Mouse (Mus musculus) testis, adult 2 months (tissue): ENCODE measurements at regions not wholly inside any gene's neighbourhood (a gene's known extent, or its start where the extent isn't known, plus 50 kb on each side); places are given as distances from the start of the nearest gene placed in this dataset.

Experiments
- CTCF ChIP-seq: fragments of 200-500 bp; IDR thresholded peaks from 2 replicates; pipeline ENCODE4 v1.5.1; 2012; ENCODE audit warnings: low read depth, mild to moderate bottlenecking, inconsistent platforms, low read length, moderate library complexity; ENCODE audit not compliant: control insufficient read depth, insufficient read depth, insufficient replicate concordance
- POLR2A ChIP-seq: fragments of 200-500 bp; IDR thresholded peaks from 2 replicates; pipeline ENCODE4 v1.6.1; 2012; ENCODE audit warnings: low read depth, mild to moderate bottlenecking, inconsistent platforms, low read length, moderate library complexity; ENCODE audit not compliant: control insufficient read depth

DNA sequence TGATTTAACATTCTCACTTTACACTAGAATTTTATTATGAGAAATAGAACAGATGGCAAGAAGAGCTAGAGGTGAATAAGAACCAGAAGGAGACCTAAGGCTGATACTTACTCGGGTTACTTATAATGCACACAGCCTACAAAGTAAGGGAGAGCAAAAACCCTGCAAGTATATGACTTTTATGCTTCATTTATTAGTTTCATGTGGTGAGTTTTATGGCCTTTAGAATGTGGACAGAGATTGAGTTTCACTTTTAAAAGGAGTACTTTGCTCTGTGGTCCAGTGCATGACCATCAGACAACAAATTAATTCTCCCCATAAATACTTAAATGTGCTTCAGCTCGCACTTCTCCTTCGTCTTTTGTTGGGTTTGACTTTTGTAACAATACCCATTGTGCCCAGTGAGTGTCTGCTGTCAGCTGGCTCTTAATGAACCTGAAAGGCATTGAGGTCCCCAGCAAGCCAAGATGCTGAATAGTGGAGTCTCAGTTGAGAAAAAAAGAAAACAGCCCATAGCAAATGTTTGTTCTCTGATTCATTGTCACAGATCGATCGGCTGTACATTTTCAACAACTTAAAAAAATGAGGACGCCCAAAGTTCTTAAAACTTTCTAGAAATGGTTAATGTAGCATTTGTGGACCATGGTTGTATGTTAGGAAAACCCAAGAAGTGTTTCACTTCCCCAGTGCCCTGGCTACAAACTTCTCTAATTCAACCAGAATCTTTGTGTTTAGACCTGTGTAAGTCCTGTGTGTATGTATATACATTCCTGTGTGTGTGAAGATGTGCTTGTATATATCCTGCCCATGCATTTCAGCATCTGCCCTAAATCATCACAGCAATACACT lies 194.5 kb downstream of the Gm5426 start:
- TF ChIP-seq CTCF (no peak), POLR2A (no peak)
